ENCODE assay signal across 21 mouse cellular contexts in genomic region chr8:34736214-34736613, GRCm38 (mm10).
DNase-seq lines count a peak whose midpoint lies in the region; ATAC-seq and TF ChIP-seq lines count a peak whose summit lies in the region.
"Had no signal": no experiment of that assay in that cellular context is flagged by ENCODE, and none has a peak within 500 bp of the region (broad histone marks: within the 10 kb centered on the region; RNA-seq: fewer than 3 reads in every experiment).

No protein-coding gene starts in this region.

- no peak for TF ChIP-seq CTCF in CH12.LX (conservative IDR thresholded peaks at IDR 0.05 in 1 of 2, IDR thresholded peaks at IDR 0.05 in 1 of 2; ENCODE audit: low read depth in 2 of 2, low read length in 2 of 2)

- H3K27ac ChIP-seq in CH12.LX (ENCODE audit: insufficient read depth, low read depth) = no peak overlapping the region
- no peak overlapping the region for H3K27ac ChIP-seq in midbrain, embryonic 13.5 days
- H3K27ac ChIP-seq: embryonic facial prominence, embryonic 12.5 days; forebrain, embryonic 13.5 days; forebrain, embryonic 15.5 days had no signal

- no peak overlapping the region for H3K4me2 ChIP-seq in CH12.LX (ENCODE audit: insufficient read depth, low read depth, poor library complexity, severe bottlenecking)
- no peak overlapping the region for H3K4me2 ChIP-seq in midbrain, embryonic 13.5 days (replicated peaks)
- H3K4me2 ChIP-seq: embryonic facial prominence, embryonic 12.5 days; forebrain, embryonic 13.5 days; forebrain, embryonic 15.5 days had no signal

- no peak for ATAC-seq in midbrain, embryonic 13.5 days
- no peak for ATAC-seq in megakaryocyte-erythroid progenitor cell, adult 5-6 weeks (replicated peaks; ENCODE audit: low FRiP score, low TSS enrichment, poor library complexity, severe bottlenecking)
- ATAC-seq: forebrain, embryonic 13.5 days; forebrain, embryonic 15.5 days; forebrain, postnatal 0 days had no signal

- peak; percentile 48 for TF ChIP-seq EP300 in CH12.LX (IDR thresholded peaks at IDR 0.05; ENCODE audit: low read length)

- dilution Hi-C loops in CH12.LX (cut with MboI; ENCODE audit: extremely low pct_ligation_motif_present, extremely low pct_unique_long_range_greater_than_20kb, low sequenced_read_pairs) = no loop called here

- H3K4me1 ChIP-seq in CH12.LX (ENCODE audit: control insufficient read depth in 1 of 2, insufficient read depth in 2 of 2) = peaks cover 15 to 62% of the 10 kb centered on the region in 2 experiments; a peak in 3 of 4 replicates
- H3K4me1 ChIP-seq in midbrain, embryonic 13.5 days (replicated peaks) = peaks cover 22% of the 10 kb centered on the region
- H3K4me1 ChIP-seq: embryonic facial prominence, embryonic 12.5 days had no signal

- no peaks in the 10 kb centered on the region for H3K27me3 ChIP-seq in CH12.LX (replicated peaks)
- no peaks in the 10 kb centered on the region for H3K27me3 ChIP-seq in midbrain, embryonic 13.5 days
- H3K27me3 ChIP-seq: embryonic facial prominence, embryonic 12.5 days; forebrain, embryonic 13.5 days; forebrain, embryonic 15.5 days had no signal

- no peak for TF ChIP-seq POLR2A in CH12.LX (IDR thresholded peaks at IDR 0.05; ENCODE audit: low read depth, low read length)

- WGBS in midbrain, embryonic 13.5 days = 88% methylated on average over 4 of the region's 4 CpGs

- H3K9ac ChIP-seq in CH12.LX (ENCODE audit: insufficient read depth, low read depth) = no peak overlapping the region
- H3K9ac ChIP-seq in midbrain, embryonic 13.5 days (replicated peaks) = no peak overlapping the region
- H3K9ac ChIP-seq: embryonic facial prominence, embryonic 12.5 days; forebrain, embryonic 13.5 days; forebrain, embryonic 15.5 days; forebrain, postnatal 0 days had no signal

- no peaks in the 10 kb centered on the region for H3K79me2 ChIP-seq in CH12.LX (replicated peaks; ENCODE audit: control insufficient read depth, extremely low read depth, insufficient read depth, poor library complexity, severe bottlenecking)

- peak; percentile 71 for DNase-seq in heart, adult 11 months
- no peak for DNase-seq in heart, adult 18-20 months
- DNase-seq in CD4-positive helper T cell, adult 2 months (ENCODE audit: low read depth, low spot score) = peak; percentile 25
- DNase-seq in CH12.LX (ENCODE audit: extremely low read depth) = no peak
- peak; percentile 72 for DNase-seq in induced T-regulatory cell, adult 2 months (ENCODE audit: low read depth)
- DNase-seq: adrenal gland, adult 2 months; adrenal gland, postnatal 10 days; adrenal gland, postnatal 25 days; cerebellum, adult 11 months; cerebellum, adult 18-20 months; cerebellum, adult 8-10 months; cerebellum, adult 9-11 months; cerebellum, postnatal 14 days; cerebellum, postnatal 36 days; embryo, embryonic 11 days; forebrain, postnatal 0 days had no signal

- no peaks in the 10 kb centered on the region for H3K36me3 ChIP-seq in CH12.LX (replicated peaks in 1 of 2; ENCODE audit: control insufficient read depth in 1 of 2, insufficient read depth in 1 of 2, low read length in 1 of 2)
- H3K36me3 ChIP-seq in midbrain, embryonic 13.5 days = no peaks in the 10 kb centered on the region
- H3K36me3 ChIP-seq: embryonic facial prominence, embryonic 12.5 days; forebrain, embryonic 15.5 days had no signal

- no peak for TF ChIP-seq RAD21 in CH12.LX (IDR thresholded peaks at IDR 0.05; ENCODE audit: low read depth, low read length)

- H3K4me3 ChIP-seq in CH12.LX (replicated peaks in 1 of 3; ENCODE audit: low read depth in 2 of 3, low read length in 2 of 3, poor library complexity in 1 of 3) = no peak overlapping the region
- H3K4me3 ChIP-seq in midbrain, embryonic 13.5 days (replicated peaks) = no peak overlapping the region
- H3K4me3 ChIP-seq: embryonic facial prominence, embryonic 12.5 days; forebrain, embryonic 13.5 days; forebrain, embryonic 15.5 days had no signal

- H3K9me3 ChIP-seq in CH12.LX (replicated peaks; ENCODE audit: low read length) = peaks cover 8% of the 10 kb centered on the region
- no peaks in the 10 kb centered on the region for H3K9me3 ChIP-seq in midbrain, embryonic 13.5 days
- H3K9me3 ChIP-seq: embryonic facial prominence, embryonic 12.5 days; forebrain, embryonic 13.5 days; forebrain, embryonic 15.5 days had no signal

- in situ Hi-C loops in CH12.LX (cut with MboI; ENCODE audit: low pct_ligation_motif_present, low pct_unique_long_range_greater_than_20kb, low sequenced_read_pairs) = loop anchor here (10.0 kb wide), 1 partner anchor 121 kb away; no protein-coding TSS in a partner anchor

TF ChIP-seq in CH12.LX, 34 proteins besides CTCF, POLR2A, EP300 and RAD21:
- no peak for TF ChIP-seq MAFK (IDR thresholded peaks at IDR 0.05; ENCODE audit: insufficient replicate concordance, low read length)
- TF ChIP-seq MXI1 (IDR thresholded peaks at IDR 0.05; ENCODE audit: low read depth, low read length) = no peak
- no peak for TF ChIP-seq UBTF (IDR thresholded peaks at IDR 0.05; ENCODE audit: low read depth, low read length)
- no peak for TF ChIP-seq NELFE (IDR thresholded peaks at IDR 0.05; ENCODE audit: low read depth, low read length)
- TF ChIP-seq MEF2A (IDR thresholded peaks at IDR 0.05; ENCODE audit: borderline replicate concordance, low read depth, low read length) = no peak
- no peak for TF ChIP-seq SIN3A (IDR thresholded peaks at IDR 0.05; ENCODE audit: low read length)
- TF ChIP-seq RCOR1 (conservative IDR thresholded peaks at IDR 0.05; ENCODE audit: low read depth, low read length) = no peak
- peak; percentile 65 for TF ChIP-seq IRF4 (IDR thresholded peaks at IDR 0.05; ENCODE audit: low read depth, low read length)
- TF ChIP-seq MAX (IDR thresholded peaks at IDR 0.05; ENCODE audit: low read length) = no peak
- peak; percentile 60; the same call in 1 of the 2 replicates for TF ChIP-seq JUN (IDR thresholded peaks at IDR 0.05; ENCODE audit: insufficient read depth, low read depth, low read length)
- TF ChIP-seq ELF1 (IDR thresholded peaks at IDR 0.05; ENCODE audit: low read depth, low read length) = no peak
- no peak for TF ChIP-seq GABPA (IDR thresholded peaks at IDR 0.05; ENCODE audit: insufficient replicate concordance, low read depth, low read length)
- TF ChIP-seq CHD2 (IDR thresholded peaks at IDR 0.05; ENCODE audit: low read length) = no peak
- TF ChIP-seq ETS1 (conservative IDR thresholded peaks at IDR 0.05; ENCODE audit: low read depth, low read length) = peak; percentile 45; the same call in 1 of the 2 replicates
- TF ChIP-seq E2F4 (IDR thresholded peaks at IDR 0.05; ENCODE audit: insufficient replicate concordance, low read depth, low read length) = no peak
- TF ChIP-seq POLR2AphosphoS2 (IDR thresholded peaks at IDR 0.05; ENCODE audit: low read depth, low read length) = no peak
- TF ChIP-seq JUND (conservative IDR thresholded peaks at IDR 0.05; ENCODE audit: low read depth, low read length) = 0 out of 2 replicates have a peak, but pooled peaks have one; percentile 18
- TF ChIP-seq ZKSCAN1 (IDR thresholded peaks at IDR 0.05; ENCODE audit: borderline replicate concordance, low read depth, low read length) = no peak
- TF ChIP-seq TCF12 (IDR thresholded peaks at IDR 0.05; ENCODE audit: low read depth, low read length) = no peak
- TF ChIP-seq ZMIZ1 (IDR thresholded peaks at IDR 0.05; ENCODE audit: low read depth, low read length) = no peak
- no peak for TF ChIP-seq CHD1 (IDR thresholded peaks at IDR 0.05; ENCODE audit: low read depth, low read length)
- no peak for TF ChIP-seq USF1 (IDR thresholded peaks at IDR 0.05; ENCODE audit: low read depth, low read length)
- peak; percentile 53 for TF ChIP-seq BHLHE40 (IDR thresholded peaks at IDR 0.05; ENCODE audit: low read depth, low read length)

Comparison
In these comparisons a context has a peak if more than half of its experiments do, and no peak if none do; other contexts are left out.
1. DNase-seq: peak in heart, adult 11 months (single experiment), CD4-positive helper T cell, adult 2 months (single experiment) and induced T-regulatory cell, adult 2 months (single experiment); none in heart, adult 18-20 months (0 of 2) and CH12.LX (single experiment).